Mouse (Mus musculus) ES-E14 (cell line): ENCODE data around the gene Ctrc.

Experiments used
- CHD2 ChIP-seq: IDR thresholded peaks from 2 replicates; pipeline ENCODE4 v1.6.1; 2014; ENCODE audit warnings: mild to moderate bottlenecking, low read depth, low read length, inconsistent platforms
- HCFC1 ChIP-seq: IDR thresholded peaks from 2 replicates; pipeline ENCODE4 v1.6.1; 2012; ENCODE audit warnings: low read length, inconsistent platforms, borderline replicate concordance; ENCODE audit not compliant: insufficient read depth
- MAFK ChIP-seq: IDR thresholded peaks from 2 replicates; pipeline ENCODE4 v1.6.1; 2014; ENCODE audit warnings: mild to moderate bottlenecking, low read depth, low read length, inconsistent platforms; ENCODE audit not compliant: insufficient read depth
- ZNF384 ChIP-seq: IDR thresholded peaks from 2 replicates; pipeline ENCODE4 v1.6.1; 2012; ENCODE audit warnings: low read depth, low read length, inconsistent platforms

- no peak for TF ChIP-seq ZNF384
- no peak for TF ChIP-seq HCFC1
- TF ChIP-seq MAFK: no peak
- TF ChIP-seq CHD2: no peak
Observed at GRCm38 (mm10) chr4:141834536-141835095, 11.5 kb downstream of the Ctrc start.
